Mouse (Mus musculus) ovary, adult 2 months (tissue): ENCODE measurements around the gene Invs. TPM values are rescaled to one million over a fixed set of nuclear protein-coding genes. Genes with fewer than 3 reads are reported as not detected.

Experiments
- polyA plus RNA-seq: library from polyadenylated mRNA; depleted of rRNA; stranded (reverse); fragments of >200 nt; gene quantifications from 2 replicates; pipeline ENCODE4 v1.2.3, GENCODE M21; 2012; rRNA removed

Gene Invs
- polyA plus RNA-seq = 3.8 and 6.7 TPM in 2 replicates

GRCm38 (mm10) chr4:48279498-48280134, at the start of gene Invs, which contains the start of gene Erp44:
Gene Invs (plus strand): TSS chr4:48279760.
Gene Erp44 (minus strand): TSS chr4:48279558.

DNA sequence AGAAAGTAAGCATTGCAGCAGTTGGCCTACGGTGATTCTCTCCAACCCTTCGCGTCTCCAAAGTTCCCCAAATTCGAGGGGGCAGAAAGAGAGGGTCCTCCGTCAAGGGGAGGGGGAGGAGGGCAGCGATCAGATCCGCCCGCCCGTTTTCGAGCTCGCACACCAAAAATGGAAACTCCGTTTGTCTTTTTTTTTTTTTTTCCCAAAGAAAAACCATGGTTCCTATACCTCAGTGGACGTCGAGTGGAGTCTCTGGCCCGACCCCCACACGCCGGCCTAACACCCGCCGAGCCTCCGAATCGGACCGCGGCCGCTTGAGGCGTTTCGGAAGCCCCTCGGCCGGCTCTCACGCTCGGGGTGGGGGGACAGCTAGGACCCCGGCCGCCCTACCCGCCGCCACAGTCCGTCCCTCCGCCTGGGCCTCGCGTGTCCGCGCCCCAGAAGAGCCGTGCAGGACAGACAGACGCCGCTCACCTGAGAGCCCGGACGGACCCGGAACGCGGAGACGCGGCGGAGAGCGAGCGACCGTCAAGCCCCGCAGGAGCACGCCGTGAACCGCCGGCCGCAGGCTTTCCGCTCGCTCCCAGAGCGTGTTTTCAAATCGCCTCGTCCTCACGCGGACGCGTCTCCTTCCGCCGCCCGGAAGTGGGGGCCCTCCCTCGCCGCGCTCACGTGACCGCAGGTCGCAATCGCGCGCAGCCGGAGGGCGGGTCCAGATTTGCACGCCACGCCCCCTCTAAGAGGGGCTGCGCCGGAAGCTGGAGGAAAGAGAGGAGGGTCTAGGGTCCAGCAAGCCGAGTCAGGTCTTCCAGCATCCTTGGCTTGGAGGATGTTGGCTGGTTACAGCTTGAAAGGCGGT, 193.5 kb downstream of the Invs start, which contains the start of gene Tex10:
Gene Tex10 (minus strand): TSS at position 668 of the 859 bp plus-strand sequence.

Other genes starting within 250 kb of the Invs start
- gene Nr4a3, start 234.6 kb upstream of the Invs start, polyA plus RNA-seq = 5.8 and 8.1 TPM in 2 replicates
- 4.3 and 5.0 TPM in 2 replicates for gene Stx17, start 154.8 kb upstream of the Invs start, polyA plus RNA-seq
- gene Erp44, start 202 bp upstream of the Invs start, polyA plus RNA-seq = 6.2 and 10.9 TPM in 2 replicates
- 11.3 and 13.5 TPM in 2 replicates for gene Tex10, start 193.7 kb downstream of the Invs start, polyA plus RNA-seq